Mouse (Mus musculus): Measurements from ENCODE around the gene Slc25a38. TPM values are rescaled to one million over a fixed set of nuclear protein-coding genes. Genes with fewer than 3 reads are reported as not detected.
A peak's percentile ranks its signal among the peaks of the same experiment; 100 is the strongest.

Slc25a38 gene
- polyA plus RNA-seq, 1 experiment from 2014 or later: 33.7 TPM

GRCm38 (mm10) chr9:120144474-120144873, 34.3 kb downstream of the Slc25a38 start:
- no peak for ATAC-seq (replicated peaks; ENCODE audit: low FRiP score)
- Histone ChIP-seq H3K27ac (ENCODE audit: low read depth, low read length) (no peak overlapping the region), H3K4me1 (replicated peaks; ENCODE audit: control insufficient read depth, insufficient read depth, low read length) (peaks cover 5% of the 10 kb centered on the region; the same call in 1 of the 2 replicates), H3K4me3 (ENCODE audit: low read depth, low read length) (no peak overlapping the region), H3K27me3 (ENCODE audit: control insufficient read depth, insufficient read depth, low read length) (no peaks in the 10 kb centered on the region), H3K4me2 (ENCODE audit: low read depth, low read length, severe bottlenecking) (no peak overlapping the region), H3K9ac (ENCODE audit: low read length) (no peak overlapping the region), H3K36me3 (ENCODE audit: control insufficient read depth, insufficient read depth, low read length) (no peaks in the 10 kb centered on the region), H3K9me3 (ENCODE audit: control insufficient read depth, low read length) (no peaks in the 10 kb centered on the region)
- 87% methylated on average over 13 of the region's 13 CpGs for WGBS
- no peak for DNase-seq (ENCODE audit: low spot score)

GRCm38 (mm10) chr9:120149222-120149828, 39.2 kb downstream of the Slc25a38 start, which contains the start of gene Mobp:
Gene Mobp (plus strand): TSS chr9:120149707.
- Histone ChIP-seq H3K27ac (ENCODE audit: low read depth, low read length) (peak within 1 kb of the TSS; percentile 50), H3K9ac (ENCODE audit: low read length) (no peak within 1 kb of the TSS), H3K27me3 (ENCODE audit: control insufficient read depth, insufficient read depth, low read length) (no peaks in the 10 kb centered on the region), H3K36me3 (ENCODE audit: control insufficient read depth, insufficient read depth, low read length) (no peaks in the 10 kb centered on the region), H3K4me2 (ENCODE audit: low read depth, low read length, severe bottlenecking) (0 out of 2 replicates have a peak within 1 kb of the TSS, but pooled peaks have one; percentile 2), H3K9me3 (ENCODE audit: control insufficient read depth, low read length) (no peaks in the 10 kb centered on the region), H3K4me1 (replicated peaks; ENCODE audit: control insufficient read depth, insufficient read depth, low read length) (peaks cover 5% of the 10 kb centered on the region; the same call in 1 of the 2 replicates), H3K4me3 (ENCODE audit: low read depth, low read length) (no peak within 1 kb of the TSS)
- 36% methylated on average over 11 of the region's 11 CpGs for WGBS
- ATAC-seq (replicated peaks; ENCODE audit: low FRiP score) (no peak), DNase-seq (ENCODE audit: low spot score) (no peak)

- H3K27me3 ChIP-seq (ENCODE audit: control insufficient read depth, insufficient read depth, low read length): no peaks in the 10 kb centered on the region
- no peak overlapping the region for H3K9ac ChIP-seq (ENCODE audit: low read length)
- no peak overlapping the region for H3K4me2 ChIP-seq (ENCODE audit: low read depth, low read length, severe bottlenecking)
- 78% methylated on average over 5 of the region's 5 CpGs for WGBS
- ATAC-seq (replicated peaks; ENCODE audit: low FRiP score): no peak
- H3K9me3 ChIP-seq (ENCODE audit: control insufficient read depth, low read length): no peaks in the 10 kb centered on the region
- no peaks in the 10 kb centered on the region for H3K36me3 ChIP-seq (ENCODE audit: control insufficient read depth, insufficient read depth, low read length)
- H3K27ac ChIP-seq (ENCODE audit: low read depth, low read length): no peak overlapping the region
- no peak for DNase-seq (ENCODE audit: low spot score)
- H3K4me1 ChIP-seq (replicated peaks; ENCODE audit: control insufficient read depth, insufficient read depth, low read length): peaks cover 5% of the 10 kb centered on the region; the same call in 1 of the 2 replicates
- H3K4me3 ChIP-seq (ENCODE audit: low read depth, low read length): no peak overlapping the region
These were observed 41.0 kb downstream of the Slc25a38 start for GRCm38 (mm10) chr9:120151152-120151551.

- H3K9me3 ChIP-seq (ENCODE audit: control insufficient read depth, low read length): no peaks in the 10 kb centered on the region
- no peak overlapping the region for H3K9ac ChIP-seq (ENCODE audit: low read length)
- H3K36me3 ChIP-seq (ENCODE audit: control insufficient read depth, insufficient read depth, low read length): no peaks in the 10 kb centered on the region
- H3K27ac ChIP-seq (ENCODE audit: low read depth, low read length): no peak overlapping the region
- no peak overlapping the region for H3K4me2 ChIP-seq (ENCODE audit: low read depth, low read length, severe bottlenecking)
- ATAC-seq (replicated peaks; ENCODE audit: low FRiP score) (no peak), DNase-seq (ENCODE audit: low spot score) (no peak)
- WGBS: 81% methylated on average over 12 of the region's 12 CpGs
- H3K4me1 ChIP-seq (replicated peaks; ENCODE audit: control insufficient read depth, insufficient read depth, low read length): peaks cover 5% of the 10 kb centered on the region; the same call in 1 of the 2 replicates
- H3K27me3 ChIP-seq (ENCODE audit: control insufficient read depth, insufficient read depth, low read length): no peaks in the 10 kb centered on the region
- no peak overlapping the region for H3K4me3 ChIP-seq (ENCODE audit: low read depth, low read length)
These were observed 41.8 kb downstream of the Slc25a38 start for GRCm38 (mm10) chr9:120151906-120152399.

- Histone ChIP-seq H3K4me2 (ENCODE audit: low read depth, low read length, severe bottlenecking) (no peak overlapping the region), H3K36me3 (ENCODE audit: control insufficient read depth, insufficient read depth, low read length) (no peaks in the 10 kb centered on the region), H3K9ac (ENCODE audit: low read length) (no peak overlapping the region), H3K4me3 (ENCODE audit: low read depth, low read length) (no peak overlapping the region), H3K27ac (ENCODE audit: low read depth, low read length) (no peak overlapping the region), H3K27me3 (ENCODE audit: control insufficient read depth, insufficient read depth, low read length) (no peaks in the 10 kb centered on the region), H3K9me3 (ENCODE audit: control insufficient read depth, low read length) (no peaks in the 10 kb centered on the region; the same call in 1 of the 2 replicates), H3K4me1 (replicated peaks; ENCODE audit: control insufficient read depth, insufficient read depth, low read length) (no peaks in the 10 kb centered on the region; the same call in 1 of the 2 replicates)
- ATAC-seq (replicated peaks; ENCODE audit: low FRiP score): no peak
- WGBS: 40% methylated on average over 4 of the region's 4 CpGs
- no peak for DNase-seq (ENCODE audit: low spot score)
These were observed 47.9 kb downstream of the Slc25a38 start for GRCm38 (mm10) chr9:120158047-120158446.

- Histone ChIP-seq H3K27ac (ENCODE audit: low read depth, low read length) (no peak overlapping the region), H3K27me3 (ENCODE audit: control insufficient read depth, insufficient read depth, low read length) (no peaks in the 10 kb centered on the region), H3K4me1 (replicated peaks; ENCODE audit: control insufficient read depth, insufficient read depth, low read length) (no peaks in the 10 kb centered on the region), H3K4me2 (ENCODE audit: low read depth, low read length, severe bottlenecking) (no peak overlapping the region), H3K9ac (ENCODE audit: low read length) (no peak overlapping the region), H3K9me3 (ENCODE audit: control insufficient read depth, low read length) (no peaks in the 10 kb centered on the region; the same call in 1 of the 2 replicates), H3K36me3 (ENCODE audit: control insufficient read depth, insufficient read depth, low read length) (no peaks in the 10 kb centered on the region), H3K4me3 (ENCODE audit: low read depth, low read length) (no peak overlapping the region)
- DNase-seq (ENCODE audit: low spot score) (no peak), ATAC-seq (replicated peaks; ENCODE audit: low FRiP score) (no peak)
- 86% methylated on average over 16 of the region's 16 CpGs for WGBS
These were observed 53.7 kb downstream of the Slc25a38 start for GRCm38 (mm10) chr9:120163862-120164261.

- 75% methylated on average over 11 of the region's 11 CpGs for WGBS
- ATAC-seq (replicated peaks; ENCODE audit: low FRiP score) (no peak), DNase-seq (ENCODE audit: low spot score) (no peak)
- Histone ChIP-seq H3K9me3 (ENCODE audit: control insufficient read depth, low read length) (no peaks in the 10 kb centered on the region; the same call in 1 of the 2 replicates), H3K4me2 (ENCODE audit: low read depth, low read length, severe bottlenecking) (no peak overlapping the region), H3K36me3 (ENCODE audit: control insufficient read depth, insufficient read depth, low read length) (no peaks in the 10 kb centered on the region), H3K27me3 (ENCODE audit: control insufficient read depth, insufficient read depth, low read length) (no peaks in the 10 kb centered on the region), H3K27ac (ENCODE audit: low read depth, low read length) (no peak overlapping the region), H3K4me3 (ENCODE audit: low read depth, low read length) (no peak overlapping the region), H3K9ac (ENCODE audit: low read length) (no peak overlapping the region), H3K4me1 (replicated peaks; ENCODE audit: control insufficient read depth, insufficient read depth, low read length) (no peaks in the 10 kb centered on the region)
These were observed 57.7 kb downstream of the Slc25a38 start for GRCm38 (mm10) chr9:120167826-120168225.

GRCm38 (mm10) chr9:120171295-120171694, 61.1 kb downstream of the Slc25a38 start:
- no peak overlapping the region for H3K9ac ChIP-seq (ENCODE audit: low read length)
- no peaks in the 10 kb centered on the region; the same call in 1 of the 2 replicates for H3K9me3 ChIP-seq (ENCODE audit: control insufficient read depth, low read length)
- no peak overlapping the region for H3K4me2 ChIP-seq (ENCODE audit: low read depth, low read length, severe bottlenecking)
- H3K27ac ChIP-seq (ENCODE audit: low read depth, low read length): no peak overlapping the region
- ATAC-seq (replicated peaks; ENCODE audit: low FRiP score) (no peak; the same call in 1 of the 2 replicates), DNase-seq (ENCODE audit: low spot score) (peak; percentile 75)
- WGBS: 47% methylated on average over 5 of the region's 5 CpGs
- H3K4me3 ChIP-seq (ENCODE audit: low read depth, low read length): no peak overlapping the region
- H3K4me1 ChIP-seq (replicated peaks; ENCODE audit: control insufficient read depth, insufficient read depth, low read length): no peaks in the 10 kb centered on the region
- H3K27me3 ChIP-seq (ENCODE audit: control insufficient read depth, insufficient read depth, low read length): no peaks in the 10 kb centered on the region
- no peaks in the 10 kb centered on the region for H3K36me3 ChIP-seq (ENCODE audit: control insufficient read depth, insufficient read depth, low read length)
